Mouse (Mus musculus): ENCODE results near the gene Impg1. TPM values are rescaled to one million over a fixed set of nuclear protein-coding genes. Genes with fewer than 3 reads are reported as not detected.

Gene Impg1
- polyA plus RNA-seq, 1 experiment from 2014 or later, result not detected

DNA sequence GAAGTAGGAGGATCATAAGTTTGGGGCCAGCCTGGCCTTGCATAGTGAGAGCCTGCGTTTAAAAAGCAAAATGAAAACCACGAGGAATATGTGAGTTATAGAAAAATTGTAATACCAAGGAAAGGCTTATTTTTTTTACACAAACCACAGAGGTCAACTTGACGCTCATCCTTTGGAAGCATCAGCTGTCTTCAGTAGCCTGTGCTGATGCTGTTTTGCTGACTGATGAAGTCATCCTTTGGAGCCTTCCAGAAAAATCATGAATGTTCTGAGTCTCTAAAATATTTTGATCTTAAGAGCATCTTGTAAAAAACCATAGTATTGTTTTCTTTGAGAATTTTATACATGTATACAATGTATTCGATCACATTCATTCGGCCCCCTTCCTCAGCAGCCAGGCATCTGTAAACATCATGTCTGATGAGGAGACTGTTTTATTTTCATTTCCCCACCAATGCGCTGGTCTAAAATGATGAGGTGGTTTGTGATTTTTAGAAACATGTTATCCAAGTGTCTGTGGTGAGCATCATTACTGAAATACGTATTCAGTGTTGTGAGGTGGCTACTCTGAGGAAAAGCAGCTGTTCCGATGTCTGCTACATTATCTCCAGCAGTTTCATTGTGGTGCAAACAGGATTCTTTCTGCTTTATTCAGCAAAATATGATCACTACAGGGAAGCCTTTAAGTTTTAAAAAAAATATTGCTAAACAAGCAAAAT is 190.1 kb downstream of the Impg1 start:
- no peak overlapping the region for H3K4me2 ChIP-seq
- H3K27me3 ChIP-seq, result no peaks in the 10 kb centered on the region
- peaks cover 6% of the 10 kb centered on the region; the same call in 1 of the 2 replicates for H3K36me3 ChIP-seq
- H3K4me1 ChIP-seq, result no peaks in the 10 kb centered on the region
- WGBS, result 84% methylated on average over 8 of the region's 8 CpGs
- H3K4me3 ChIP-seq, result no peak overlapping the region
- no peaks in the 10 kb centered on the region for H3K9me3 ChIP-seq
- H3K27ac ChIP-seq, result no peak overlapping the region
- no peak for ATAC-seq (ENCODE audit: insufficient number of reproducible peaks, low FRiP score, low TSS enrichment, low read depth)
- no peak overlapping the region for H3K9ac ChIP-seq

DNA sequence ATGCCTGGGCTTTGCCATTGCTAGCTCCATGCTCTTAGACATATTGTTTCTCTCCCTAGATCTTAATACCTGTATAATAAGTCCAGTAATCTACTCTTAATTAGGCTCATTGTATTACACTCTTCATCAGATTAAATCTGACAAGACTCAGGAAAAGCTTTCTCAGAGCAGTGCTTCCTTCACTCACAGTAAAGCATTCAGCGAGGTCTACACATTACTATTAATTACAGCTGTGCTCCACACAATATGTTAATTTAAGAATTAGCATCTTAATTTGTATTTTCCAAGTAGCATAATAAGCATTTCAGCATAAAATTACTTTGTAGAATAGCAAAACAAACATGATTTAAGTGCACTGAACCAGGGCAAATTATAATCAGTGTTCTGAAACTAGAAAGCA is 192.3 kb downstream of the Impg1 start:
- H3K27me3 ChIP-seq, result no peaks in the 10 kb centered on the region
- no peak for ATAC-seq (ENCODE audit: insufficient number of reproducible peaks, low FRiP score, low TSS enrichment, low read depth)
- no peak overlapping the region for H3K4me3 ChIP-seq
- no peak overlapping the region for H3K4me2 ChIP-seq
- H3K4me1 ChIP-seq, result no peaks in the 10 kb centered on the region
- WGBS, result 78% methylated on average over 1 of the region's 1 CpGs
- no peaks in the 10 kb centered on the region for H3K9me3 ChIP-seq
- no peak overlapping the region for H3K9ac ChIP-seq
- H3K27ac ChIP-seq, result no peak overlapping the region
- peaks cover 6% of the 10 kb centered on the region; the same call in 1 of the 2 replicates for H3K36me3 ChIP-seq

DNA sequence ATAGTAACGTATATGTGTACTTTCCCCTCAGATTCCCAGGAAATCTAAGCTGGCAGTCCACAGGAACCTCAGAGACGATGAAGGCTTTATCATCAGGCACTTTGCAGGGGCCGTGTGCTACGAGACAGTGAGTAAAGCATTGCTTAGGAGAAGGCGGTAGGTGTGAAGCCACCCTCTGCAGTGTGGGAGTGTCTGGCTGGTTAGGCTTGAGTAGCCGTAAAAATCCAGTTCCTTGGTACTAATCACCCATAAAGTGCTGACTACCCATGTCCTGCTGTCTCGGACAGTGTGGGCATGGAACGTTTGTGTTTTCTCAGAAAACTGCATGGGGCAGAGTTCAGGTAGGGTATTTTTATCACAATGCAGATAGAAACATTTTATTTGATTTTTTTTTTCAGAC is 195.7 kb downstream of the Impg1 start:
- WGBS, result 51% methylated on average over 8 of the region's 8 CpGs
- Histone ChIP-seq H3K4me1 (no peaks in the 10 kb centered on the region), H3K9ac (no peak overlapping the region), H3K4me2 (no peak overlapping the region), H3K36me3 (no peaks in the 10 kb centered on the region), H3K4me3 (no peak overlapping the region), H3K9me3 (no peaks in the 10 kb centered on the region), H3K27me3 (no peaks in the 10 kb centered on the region), H3K27ac (no peak overlapping the region)
- no peak for ATAC-seq (ENCODE audit: insufficient number of reproducible peaks, low FRiP score, low TSS enrichment, low read depth)

DNA sequence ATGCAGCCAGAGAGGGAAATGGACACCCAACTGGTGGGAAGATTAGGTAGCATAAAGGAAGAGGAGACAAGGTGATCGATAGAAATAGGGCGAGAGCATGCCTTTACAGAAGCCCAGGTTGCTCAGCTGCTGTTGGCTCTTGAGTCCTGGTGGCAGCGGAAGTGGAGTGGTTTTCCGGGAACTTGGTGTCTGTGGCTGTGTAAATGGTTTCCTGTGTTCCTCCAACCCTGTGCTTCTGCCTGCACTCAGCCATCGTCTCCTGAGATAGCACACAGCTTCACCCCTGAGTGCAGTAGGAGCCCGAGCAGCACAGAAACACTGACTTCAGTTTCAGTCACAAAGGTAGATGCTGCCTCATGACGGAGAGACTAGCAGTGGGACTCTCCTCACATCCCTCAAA is 198.8 kb downstream of the Impg1 start:
- WGBS, result 81% methylated on average over 7 of the region's 7 CpGs
- Histone ChIP-seq H3K36me3 (no peaks in the 10 kb centered on the region), H3K27me3 (no peaks in the 10 kb centered on the region), H3K9me3 (no peaks in the 10 kb centered on the region), H3K4me1 (0 out of 2 replicates have a peak, but pooled peaks cover 4% of the 10 kb centered on the region), H3K27ac (no peak overlapping the region), H3K4me2 (no peak overlapping the region), H3K4me3 (no peak overlapping the region), H3K9ac (no peak overlapping the region)
- no peak for ATAC-seq (ENCODE audit: insufficient number of reproducible peaks, low FRiP score, low TSS enrichment, low read depth)

DNA sequence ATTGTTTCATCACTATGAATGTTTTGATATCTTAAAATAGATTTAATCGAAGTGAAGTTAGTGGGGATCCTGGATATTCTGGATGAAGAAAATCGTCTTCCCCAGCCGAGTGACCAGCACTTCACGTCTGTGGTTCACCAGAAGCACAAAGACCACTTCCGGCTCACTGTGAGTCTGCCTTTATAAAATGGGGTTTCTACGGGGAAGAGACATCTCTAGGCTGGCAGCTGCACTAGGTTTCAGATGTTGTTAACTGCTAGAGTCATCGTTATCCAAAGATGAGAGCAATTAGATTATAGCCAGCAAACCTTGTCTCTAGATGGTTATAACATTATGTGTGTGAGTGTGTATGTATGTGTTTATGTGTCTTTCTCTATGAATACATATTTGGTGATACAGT is 199.2 kb downstream of the Impg1 start:
- H3K9ac ChIP-seq, result no peak overlapping the region
- no peaks in the 10 kb centered on the region for H3K27me3 ChIP-seq
- no peaks in the 10 kb centered on the region for H3K36me3 ChIP-seq
- H3K9me3 ChIP-seq, result no peaks in the 10 kb centered on the region
- H3K27ac ChIP-seq, result no peak overlapping the region
- 74% methylated on average over 7 of the region's 7 CpGs for WGBS
- H3K4me3 ChIP-seq, result no peak overlapping the region
- ATAC-seq (ENCODE audit: insufficient number of reproducible peaks, low FRiP score, low TSS enrichment, low read depth), result no peak
- no peak overlapping the region for H3K4me2 ChIP-seq
- H3K4me1 ChIP-seq, result 0 out of 2 replicates have a peak, but pooled peaks cover 4% of the 10 kb centered on the region
